Mouse (Mus musculus) left cerebral cortex, adult 11 months (tissue): ENCODE results near the gene Stard9.
A peak's percentile ranks its signal among the peaks of the same experiment; 100 is the strongest.

Source experiments
- DNase-seq: peaks from one replicate; pipeline ENCODE4 v3.0.0; 2022; ENCODE audit warnings: low spot score

Stard9 gene

GRCm38 (mm10) chr2:120628886-120629735 lies at the start of gene Stard9:
Stard9 (plus strand) TSS chr2:120629121.
- DNase-seq: peak; percentile 98

- peak; percentile 64 for DNase-seq
These were observed 39.2 kb upstream of the Stard9 start for GRCm38 (mm10) chr2:120589759-120590158.

GRCm38 (mm10) chr2:120592227-120592626 lies 36.7 kb upstream of the Stard9 start:
- DNase-seq: no peak

DNA sequence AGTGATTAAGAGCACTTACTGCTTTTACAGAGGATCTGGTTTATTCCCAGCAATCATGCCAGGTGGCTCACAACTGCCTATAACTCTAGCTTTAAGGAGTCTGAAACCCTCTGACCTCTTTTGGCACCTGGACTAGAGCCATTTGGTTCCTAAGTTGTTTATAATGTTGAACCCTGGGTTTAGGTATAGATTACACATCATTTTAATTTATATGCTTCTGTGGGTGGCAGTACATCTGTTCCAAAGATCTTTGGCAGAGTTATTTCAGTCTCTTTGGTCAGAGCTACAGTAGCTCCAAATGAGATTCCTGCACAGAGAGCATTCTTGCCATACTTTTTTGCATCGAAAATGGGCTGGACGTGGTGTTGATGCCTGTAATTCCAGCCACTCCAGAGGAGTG lies 31.2 kb upstream of the Stard9 start:
- no peak for DNase-seq

DNA sequence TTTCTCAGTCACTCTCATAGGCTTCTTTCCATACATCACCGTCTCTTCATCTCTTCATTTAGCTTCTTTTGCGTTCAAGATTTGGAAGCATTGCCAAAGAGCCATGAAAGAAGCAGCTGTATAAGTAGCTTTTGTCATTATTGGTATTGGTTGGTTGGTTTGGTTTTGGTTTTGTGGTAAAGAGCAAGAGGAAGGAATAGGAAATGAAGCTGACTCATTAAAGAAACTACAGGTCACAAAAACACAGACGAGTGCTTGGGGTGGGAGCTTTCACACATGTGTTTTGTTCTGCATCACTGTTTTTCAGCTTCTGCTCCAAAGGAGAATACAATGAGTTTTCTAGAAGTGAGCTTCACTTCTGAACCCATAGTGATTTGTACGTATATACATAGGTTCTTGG lies 29.4 kb upstream of the Stard9 start:
- DNase-seq: no peak

- DNase-seq: no peak
These were observed 22.8 kb upstream of the Stard9 start for GRCm38 (mm10) chr2:120606021-120606690.

DNA sequence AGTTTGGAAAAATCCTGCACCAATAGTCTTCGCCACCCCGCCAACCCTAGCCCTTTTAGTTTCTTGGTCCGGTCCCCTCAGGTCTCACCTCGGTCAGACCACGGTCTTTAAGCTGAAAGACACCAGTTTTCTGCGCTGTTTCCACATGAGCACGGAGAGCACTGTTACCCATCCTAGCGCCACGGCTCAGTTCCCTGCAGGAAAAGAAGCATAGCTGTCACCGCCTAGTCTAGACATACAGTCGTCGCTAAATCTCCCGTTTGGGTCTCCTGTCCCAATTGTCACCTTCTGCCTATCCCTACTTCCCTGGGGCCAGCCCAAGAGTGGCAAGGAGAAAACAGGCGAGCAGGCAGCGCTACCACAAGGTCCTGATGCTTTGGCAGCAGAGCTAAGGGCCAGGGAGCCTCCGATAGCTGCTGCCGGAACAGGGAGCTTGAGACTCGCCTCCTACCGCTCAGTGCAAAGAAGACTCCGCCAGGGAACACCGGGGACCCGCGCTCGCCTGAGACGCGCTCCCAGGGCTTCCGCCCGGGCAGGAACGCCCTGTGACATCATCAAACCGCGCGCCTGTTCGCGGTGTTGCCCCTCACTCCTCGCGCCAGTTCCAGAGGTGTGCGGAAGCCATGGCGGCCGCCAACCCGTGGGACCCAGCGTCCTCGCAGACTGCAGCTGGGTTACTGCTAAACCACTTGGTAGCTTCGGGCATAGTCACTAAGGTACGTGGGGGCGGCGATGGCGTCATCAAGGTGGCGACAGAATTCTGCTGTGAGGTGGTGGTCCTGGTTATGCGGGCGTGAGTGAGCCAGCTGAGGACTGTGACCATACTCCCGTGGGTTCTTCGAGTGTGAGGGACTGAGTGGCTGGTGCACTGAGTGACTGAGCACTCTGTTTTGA lies 19.8 kb upstream of the Stard9 start, which contains the start of the genes Haus2 and Lrrc57:
TSS of gene Haus2 (plus strand) at position 554 of the 894 bp plus-strand sequence.
TSS of gene Lrrc57 (minus strand) at position 691 of the 894 bp plus-strand sequence.
- DNase-seq: peak; percentile 84

DNA sequence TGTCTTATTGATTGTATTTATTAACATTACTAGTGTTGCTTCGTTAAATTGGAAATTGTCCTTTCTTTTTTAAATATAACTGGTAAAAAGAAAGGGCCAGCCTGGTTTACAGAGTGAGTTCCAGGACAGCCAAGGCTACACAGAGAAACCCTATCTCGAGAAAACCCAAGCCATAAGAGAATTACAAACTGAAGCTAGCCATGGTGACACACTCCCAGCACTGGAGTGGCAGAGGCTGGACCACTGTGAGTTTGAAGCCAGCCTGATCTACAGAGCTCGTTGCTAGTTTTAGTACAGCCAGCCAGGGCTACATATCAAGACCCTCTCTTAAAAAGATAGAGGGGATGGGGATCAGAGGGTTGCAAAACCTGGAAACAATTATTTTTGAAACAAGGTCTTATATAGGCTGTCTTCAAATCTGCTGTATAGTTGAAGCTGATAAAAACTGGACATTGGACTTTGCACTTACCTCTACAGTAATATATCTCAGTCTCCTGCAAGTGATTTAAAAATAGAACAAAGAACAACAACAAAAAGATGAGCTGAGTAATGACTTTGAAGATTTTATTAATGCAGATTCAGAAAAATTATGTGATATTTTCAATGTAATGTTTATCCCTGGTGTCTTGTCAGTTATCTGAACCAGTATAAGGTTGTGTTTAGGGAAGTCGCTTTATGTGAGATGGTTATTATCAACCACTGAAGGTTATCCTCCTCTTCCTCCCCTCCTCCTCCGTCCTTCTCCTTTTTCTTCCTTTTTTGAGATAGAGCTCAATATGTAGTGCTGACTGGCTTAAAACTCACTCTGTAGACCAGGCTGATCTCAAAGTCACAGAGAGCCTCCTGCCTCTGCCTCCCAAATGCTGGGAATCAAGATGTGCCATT lies 12.4 kb upstream of the Stard9 start:
- no peak for DNase-seq

- no peak for DNase-seq
These were observed 9.4 kb upstream of the Stard9 start for GRCm38 (mm10) chr2:120619538-120619937.

DNA sequence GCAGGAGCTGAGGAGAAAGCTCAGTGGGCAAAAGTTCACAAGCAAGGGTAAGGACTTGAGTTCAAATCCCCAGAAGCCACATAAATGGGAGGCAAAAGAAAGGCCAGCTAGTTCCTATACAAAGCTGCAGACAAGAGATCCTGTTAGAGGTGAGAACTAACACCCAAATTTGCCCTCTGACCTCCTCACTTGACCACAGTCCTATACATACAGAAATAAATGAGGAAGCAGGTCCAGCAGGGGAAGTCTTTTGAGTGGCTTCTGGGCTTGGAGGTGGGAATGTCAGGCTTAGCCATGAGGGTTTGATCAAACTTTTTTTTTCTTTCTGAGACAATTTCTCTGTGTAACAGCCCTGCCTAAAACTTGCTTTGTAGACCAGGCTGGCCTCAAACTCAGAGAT lies 6.0 kb upstream of the Stard9 start:
- no peak for DNase-seq

DNA sequence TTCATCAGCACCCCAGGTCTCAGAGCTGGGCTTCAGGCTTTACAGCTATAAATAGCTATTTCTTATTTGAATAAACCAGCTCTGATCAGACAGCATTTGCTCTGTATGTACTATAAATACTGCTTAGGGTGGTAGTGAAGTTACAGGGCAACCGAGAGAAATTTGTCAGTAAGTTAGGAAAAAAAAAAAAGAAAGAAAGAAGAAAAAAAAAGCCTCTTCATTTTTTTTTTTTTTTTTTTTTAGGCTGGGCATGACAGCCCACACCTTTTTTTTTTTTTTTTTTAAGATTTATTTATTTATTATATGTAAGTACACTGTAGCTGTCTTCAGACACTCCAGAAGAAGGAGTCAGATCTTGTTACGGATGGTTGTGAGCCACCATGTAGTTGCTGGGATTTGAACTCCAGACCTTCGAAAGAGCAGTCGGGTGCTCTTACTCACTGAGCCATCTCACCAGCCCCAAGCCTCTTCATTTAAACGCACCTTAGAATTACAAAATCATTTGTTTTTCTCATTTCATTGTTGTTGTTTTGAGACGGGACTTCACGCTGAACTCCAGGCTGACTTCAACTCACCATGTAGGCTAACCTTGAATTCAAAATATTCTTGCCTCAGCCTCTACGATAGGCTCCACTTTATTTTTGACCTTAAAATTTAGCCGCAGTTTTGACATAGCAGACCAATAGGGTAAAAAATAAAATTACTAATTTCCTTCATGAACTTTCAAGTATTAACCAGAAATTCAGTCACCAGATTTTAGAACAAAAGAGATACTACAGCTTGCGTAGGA lies 650 bp upstream of the Stard9 start:
- no peak for DNase-seq

- DNase-seq: no peak
These were observed 1.3 kb downstream of the Stard9 start for GRCm38 (mm10) chr2:120630246-120630645.

DNA sequence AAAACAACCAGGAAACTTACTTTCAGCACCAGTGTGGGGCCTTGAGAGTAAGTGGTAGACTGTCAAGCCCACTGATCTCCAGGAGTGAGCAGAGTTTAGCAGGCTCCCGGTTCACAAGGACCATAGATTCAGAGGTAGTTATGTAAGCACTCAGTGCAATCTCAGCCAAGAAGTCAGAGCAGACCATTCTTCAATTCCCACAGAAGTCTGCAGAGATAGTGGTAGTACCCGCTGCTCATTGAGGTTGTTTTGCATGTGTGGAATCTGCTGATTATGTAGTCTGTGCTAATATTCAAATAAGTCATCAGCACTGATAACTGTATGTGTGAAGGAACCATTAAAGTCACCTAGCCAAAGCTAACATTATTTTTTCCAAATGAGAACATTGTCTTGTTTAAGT lies 1.7 kb downstream of the Stard9 start:
- DNase-seq: no peak

GRCm38 (mm10) chr2:120631521-120631920 lies 2.6 kb downstream of the Stard9 start:
- DNase-seq: no peak

DNA sequence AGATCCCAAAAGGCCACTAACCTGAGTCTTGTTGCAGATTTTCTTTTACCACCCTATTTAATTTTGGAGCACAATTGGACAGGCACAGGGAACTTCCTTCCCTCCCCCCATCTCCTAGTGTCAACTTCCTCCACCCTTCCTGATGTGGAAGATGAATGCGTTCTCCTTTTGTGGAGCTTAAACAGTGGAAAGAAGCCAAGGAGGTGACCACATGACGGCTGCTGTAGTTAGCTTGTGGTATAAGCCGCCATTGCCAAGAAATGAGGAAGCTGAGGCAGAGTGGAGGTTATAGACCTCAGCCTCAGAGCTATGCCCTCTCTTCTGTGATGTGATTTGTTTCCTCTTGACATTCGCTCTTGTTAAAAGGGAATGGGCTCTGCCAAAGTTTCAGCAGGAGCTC lies 3.0 kb downstream of the Stard9 start:
- DNase-seq: no peak

DNA sequence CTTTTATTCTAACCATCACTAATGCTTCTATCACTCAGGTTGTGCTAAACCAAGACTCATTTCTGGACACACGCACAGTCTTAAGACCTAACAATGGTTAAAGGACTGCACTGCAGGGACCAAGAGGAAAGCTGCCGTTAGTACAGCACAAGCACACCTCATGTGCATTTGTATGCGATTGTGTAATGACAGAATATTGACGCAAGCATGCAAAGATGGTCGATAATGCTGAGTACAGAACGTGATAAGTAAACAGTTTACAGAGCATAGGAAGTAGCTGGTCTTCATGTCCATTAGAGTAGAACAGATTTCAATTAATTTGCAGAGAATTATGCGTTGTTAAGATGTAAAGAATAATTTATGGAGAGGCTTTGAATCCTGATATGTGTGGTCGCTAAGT lies 11.9 kb downstream of the Stard9 start:
- DNase-seq: no peak

- DNase-seq: no peak
These were observed 14.9 kb downstream of the Stard9 start for GRCm38 (mm10) chr2:120643836-120644235.

DNA sequence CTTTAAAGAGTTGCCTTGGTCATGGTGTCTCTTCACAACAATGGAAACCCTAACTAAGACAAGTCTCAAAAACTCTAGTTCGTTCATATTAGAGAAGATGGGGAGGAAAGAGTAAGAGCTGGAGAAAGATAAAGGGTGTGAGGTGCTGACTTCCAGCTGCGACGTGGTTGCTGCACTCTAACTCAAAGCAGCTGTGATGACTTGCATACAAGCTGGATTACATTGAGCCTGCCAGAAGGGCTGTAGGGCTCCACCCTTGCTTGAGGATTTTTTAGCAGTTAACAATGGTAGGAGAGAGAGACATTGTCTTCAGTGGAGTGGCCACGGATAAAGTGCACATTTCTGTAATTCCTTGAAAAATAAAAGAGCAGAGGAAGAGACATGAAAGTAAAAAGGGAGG lies 17.9 kb downstream of the Stard9 start:
- DNase-seq: no peak

- DNase-seq: no peak
These were observed 23.5 kb downstream of the Stard9 start for GRCm38 (mm10) chr2:120652256-120652924.

GRCm38 (mm10) chr2:120652925-120653284 lies 24.0 kb downstream of the Stard9 start:
- DNase-seq: no peak
